Mouse (Mus musculus) hindbrain, embryonic 12.5 days (tissue): ENCODE data around the gene Tulp1. TPM values are rescaled to one million over a fixed set of nuclear protein-coding genes. Genes with fewer than 3 reads are reported as not detected.

Source experiments
- ATAC-seq: fragments of 200-750 bp; cut with Nextera tagmentation; 2 replicates; pipeline ENCODE4 v1.8.0; 2017; ENCODE audit warnings: moderate TSS enrichment; ENCODE audit not compliant: low FRiP score
- H3K27ac ChIP-seq: fragments of 300-500 bp; sonication (generic); 2 replicates; pipeline ENCODE4 v1.5.1; 2016; ENCODE audit warnings: mild to moderate bottlenecking
- H3K27me3 ChIP-seq: fragments of 300-500 bp; sonication (generic); 2 replicates; pipeline ENCODE4 v1.6.1; 2016; ENCODE audit warnings: mild to moderate bottlenecking
- H3K36me3 ChIP-seq: fragments of 300-500 bp; sonication (generic); 2 replicates; pipeline ENCODE4 v1.6.1; 2016; ENCODE audit warnings: mild to moderate bottlenecking
- H3K4me1 ChIP-seq: fragments of 300-500 bp; sonication (generic); 2 replicates; pipeline ENCODE4 v1.6.1; 2016
- H3K4me2 ChIP-seq: fragments of 300-500 bp; sonication (generic); replicated peaks from 2 replicates; pipeline ENCODE4 v1.6.1; 2016; ENCODE audit warnings: mild to moderate bottlenecking
- H3K4me3 ChIP-seq: fragments of 300-500 bp; sonication (generic); 2 replicates; pipeline ENCODE4 v1.5.1; 2016; ENCODE audit warnings: mild to moderate bottlenecking
- H3K9ac ChIP-seq: fragments of 300-500 bp; sonication (generic); 2 replicates; pipeline ENCODE4 v1.6.1; 2016; ENCODE audit warnings: mild to moderate bottlenecking, moderate library complexity
- H3K9me3 ChIP-seq: fragments of 300-500 bp; sonication (generic); replicated peaks from 2 replicates; pipeline ENCODE4 v1.6.1; 2016; ENCODE audit warnings: mild to moderate bottlenecking
- WGBS: fragments of 180-500 bp; shearing (Covaris S2); methylation state at CpG from one replicate; pipeline ENCODE4 v1.1.7; 2016; 5-methylcytosine and 5-hydroxymethylcytosine counted together
- polyA plus RNA-seq: library from polyadenylated mRNA; unstranded; fragments of >200 nt; fragmentation: Nextera tagmentation; extraction: Ambion mirVana; gene quantifications from 2 replicates; pipeline ENCODE4 v1.2.1, GENCODE M21; 2016

Tulp1 gene
- polyA plus RNA-seq, 1 experiment from 2014 or later: 5.0 TPM

DNA sequence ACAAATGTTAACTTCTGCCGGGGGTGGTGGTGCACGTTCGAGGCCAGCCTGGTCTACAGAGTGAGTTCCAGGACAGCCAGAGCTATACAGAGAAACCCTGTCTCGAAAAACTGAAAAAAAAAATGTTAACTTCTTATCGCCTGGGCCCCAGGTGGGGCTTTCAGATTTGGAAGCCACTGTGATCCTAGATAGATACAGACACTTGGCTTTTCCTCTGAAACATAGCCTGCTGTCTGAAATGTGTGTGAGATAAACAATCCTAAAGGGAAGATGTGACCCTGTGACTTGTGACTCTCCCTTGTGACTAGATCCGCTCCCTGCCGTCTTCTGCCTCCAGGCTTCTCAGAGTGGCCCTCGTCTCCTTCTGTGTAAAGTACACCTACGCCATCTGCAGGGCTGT lies 47.3 kb downstream of the Tulp1 start:
- no peak overlapping the region for H3K4me3 ChIP-seq
- no peaks in the 10 kb centered on the region for H3K27me3 ChIP-seq
- no peak overlapping the region for H3K4me2 ChIP-seq
- no peak for ATAC-seq
- no peak overlapping the region for H3K27ac ChIP-seq
- H3K4me1 ChIP-seq: peaks cover 22% of the 10 kb centered on the region
- peaks cover 62% of the 10 kb centered on the region for H3K36me3 ChIP-seq
- no peaks in the 10 kb centered on the region for H3K9me3 ChIP-seq
- H3K9ac ChIP-seq: no peak overlapping the region
- 81% methylated on average over 9 of the region's 9 CpGs for WGBS

GRCm38 (mm10) chr17:28317091-28317490 lies 47.9 kb downstream of the Tulp1 start:
- Histone ChIP-seq H3K4me2 (no peak overlapping the region), H3K9ac (no peak overlapping the region), H3K27ac (no peak overlapping the region), H3K27me3 (no peaks in the 10 kb centered on the region), H3K4me1 (peaks cover 24% of the 10 kb centered on the region), H3K4me3 (no peak overlapping the region), H3K9me3 (no peaks in the 10 kb centered on the region), H3K36me3 (peaks cover 56% of the 10 kb centered on the region)
- 61% methylated on average over 8 of the region's 8 CpGs for WGBS
- ATAC-seq: no peak

- 93% methylated on average over 9 of the region's 9 CpGs for WGBS
These were observed 48.5 kb downstream of the Tulp1 start for GRCm38 (mm10) chr17:28316476-28316875.

GRCm38 (mm10) chr17:28315611-28316160 lies 49.3 kb downstream of the Tulp1 start:
- ATAC-seq: no peak
- Histone ChIP-seq H3K9me3 (no peaks in the 10 kb centered on the region), H3K27me3 (no peaks in the 10 kb centered on the region), H3K4me2 (0 out of 2 replicates have a peak overlapping the region, but pooled peaks have one; percentile 8), H3K4me3 (no peak overlapping the region), H3K27ac (no peak overlapping the region), H3K4me1 (peaks cover 24% of the 10 kb centered on the region), H3K9ac (peak overlapping the region; percentile 27; the same call in 1 of the 2 replicates), H3K36me3 (peaks cover 42% of the 10 kb centered on the region)
- 72% methylated on average over 20 of the region's 20 CpGs for WGBS

More at GRCm38 (mm10) chr17:28316476-28316875, 48.5 kb downstream of the Tulp1 start:
- H3K9me3 ChIP-seq: no peaks in the 10 kb centered on the region
- no peak overlapping the region for H3K27ac ChIP-seq
- H3K36me3 ChIP-seq: peaks cover 50% of the 10 kb centered on the region
- no peak for ATAC-seq
- no peak overlapping the region for H3K4me2 ChIP-seq
- no peak overlapping the region for H3K4me3 ChIP-seq
- H3K4me1 ChIP-seq: peaks cover 24% of the 10 kb centered on the region
- no peaks in the 10 kb centered on the region for H3K27me3 ChIP-seq
- no peak overlapping the region for H3K9ac ChIP-seq

- Histone ChIP-seq H3K36me3 (peaks cover 30% of the 10 kb centered on the region), H3K4me2 (peak overlapping the region; percentile 85), H3K27me3 (no peaks in the 10 kb centered on the region), H3K4me3 (peak overlapping the region; percentile 77), H3K27ac (peak overlapping the region; percentile 79), H3K9ac (peak overlapping the region; percentile 85), H3K4me1 (peaks cover 24% of the 10 kb centered on the region), H3K9me3 (no peaks in the 10 kb centered on the region)
- ATAC-seq: peak; percentile 12
- 1% methylated on average over 11 of the region's 11 CpGs for whole genome bisulfite sequencing
These were observed 51.2 kb downstream of the Tulp1 start for GRCm38 (mm10) chr17:28313880-28314225.

DNA sequence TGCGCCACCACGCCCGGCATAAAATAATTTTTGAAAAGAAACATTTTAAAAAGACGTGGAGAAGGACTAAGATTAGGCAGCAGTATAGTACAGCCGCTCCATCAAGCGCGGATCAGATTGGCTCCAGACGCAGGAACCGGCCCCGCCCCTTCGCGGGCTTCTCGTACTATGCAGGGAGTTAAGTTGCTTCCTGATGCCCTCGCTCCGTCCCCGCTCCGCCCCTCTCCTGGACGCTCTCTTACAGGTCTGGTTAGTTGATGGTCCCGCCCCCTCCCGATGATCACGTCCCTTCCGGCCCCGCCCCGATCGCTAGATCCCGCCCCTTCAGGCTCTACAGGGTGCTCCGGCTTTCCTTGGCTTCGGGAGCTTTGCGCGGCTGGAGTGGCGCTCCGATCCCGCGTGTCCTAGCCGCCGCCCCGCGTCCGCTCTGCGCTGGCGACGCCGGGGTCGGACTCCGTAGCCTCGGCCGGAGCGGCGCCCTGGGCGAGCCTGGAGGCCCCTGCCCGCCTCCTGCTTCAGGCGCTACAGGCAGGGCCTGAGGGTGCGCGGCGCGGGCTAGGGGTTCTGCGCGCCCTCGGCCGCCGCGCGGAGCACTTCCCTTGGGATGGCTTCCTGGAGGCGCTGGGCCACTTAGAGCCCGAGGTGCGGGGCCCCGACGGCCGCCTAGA lies 51.7 kb downstream of the Tulp1 start, which contains the start of gene Fance:
TSS of gene Fance (plus strand) at position 308 of the 668 bp plus-strand sequence.
- under 1% methylated on average over 69 of the region's 69 CpGs for WGBS
- Histone ChIP-seq H3K27me3 (no peaks in the 10 kb centered on the region), H3K4me2 (peak within 1 kb of the TSS; percentile 85), H3K36me3 (peaks cover 26% of the 10 kb centered on the region), H3K27ac (peak within 1 kb of the TSS; percentile 79), H3K9me3 (no peaks in the 10 kb centered on the region), H3K4me3 (peak within 1 kb of the TSS; percentile 77), H3K4me1 (peaks cover 28% of the 10 kb centered on the region), H3K9ac (peak within 1 kb of the TSS; percentile 85)
- peak; percentile 97 for ATAC-seq

GRCm38 (mm10) chr17:28312232-28313211 lies 52.5 kb downstream of the Tulp1 start:
- H3K4me1 ChIP-seq: peaks cover 29% of the 10 kb centered on the region
- 24% methylated on average over 17 of the region's 17 CpGs for WGBS
- peak; percentile 44 for ATAC-seq
- H3K27ac ChIP-seq: no peak overlapping the region
- peaks cover 21% of the 10 kb centered on the region for H3K36me3 ChIP-seq
- H3K4me2 ChIP-seq: peak overlapping the region; percentile 85
- H3K9ac ChIP-seq: 0 out of 2 replicates have a peak overlapping the region, but pooled peaks have one; percentile 85
- peak overlapping the region; percentile 77 for H3K4me3 ChIP-seq
- H3K27me3 ChIP-seq: no peaks in the 10 kb centered on the region
- H3K9me3 ChIP-seq: no peaks in the 10 kb centered on the region

DNA sequence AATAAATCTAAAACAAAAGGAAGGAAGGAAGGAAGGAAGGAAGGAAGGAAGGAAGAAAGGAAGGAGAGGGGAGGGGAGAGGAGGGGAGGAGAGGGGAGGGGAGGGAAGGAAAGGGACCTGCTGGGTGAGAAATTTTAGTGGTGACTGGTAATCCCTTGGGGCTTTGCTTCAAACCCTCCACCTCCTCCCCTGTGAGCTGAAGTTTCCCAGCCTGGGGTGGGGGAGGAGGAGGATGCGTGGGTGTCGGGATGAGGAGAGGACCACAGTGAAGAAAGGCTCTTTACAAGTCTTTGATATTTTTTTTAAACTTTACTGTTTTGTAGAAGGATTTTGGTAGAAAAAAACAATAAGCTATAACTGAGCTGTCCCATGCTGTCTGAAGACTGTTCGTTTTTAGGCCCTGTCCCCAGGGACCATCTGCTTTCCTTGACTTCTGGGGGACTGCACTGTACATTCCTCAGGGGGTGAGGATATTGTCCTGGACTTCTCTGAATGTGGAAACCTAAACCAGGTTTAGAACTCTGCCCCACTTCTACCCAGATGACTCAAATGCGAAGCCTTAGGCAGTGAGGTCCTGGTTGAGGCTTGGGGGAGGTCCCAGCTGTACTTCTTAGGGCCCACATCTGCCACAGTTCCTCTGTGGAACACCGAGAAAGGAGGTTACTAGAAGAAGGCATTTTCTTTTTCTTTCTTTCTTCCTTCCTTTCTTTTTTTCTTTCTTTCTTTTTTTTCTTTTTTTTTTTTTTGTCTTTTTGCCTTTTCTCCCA lies 53.5 kb downstream of the Tulp1 start:
- Histone ChIP-seq H3K4me1 (peaks cover 29% of the 10 kb centered on the region), H3K4me3 (no peak overlapping the region), H3K9ac (no peak overlapping the region), H3K27me3 (no peaks in the 10 kb centered on the region), H3K27ac (no peak overlapping the region), H3K4me2 (no peak overlapping the region), H3K9me3 (no peaks in the 10 kb centered on the region), H3K36me3 (peaks cover 11% of the 10 kb centered on the region)
- no peak for ATAC-seq
- WGBS: 86% methylated on average over 5 of the region's 5 CpGs

DNA sequence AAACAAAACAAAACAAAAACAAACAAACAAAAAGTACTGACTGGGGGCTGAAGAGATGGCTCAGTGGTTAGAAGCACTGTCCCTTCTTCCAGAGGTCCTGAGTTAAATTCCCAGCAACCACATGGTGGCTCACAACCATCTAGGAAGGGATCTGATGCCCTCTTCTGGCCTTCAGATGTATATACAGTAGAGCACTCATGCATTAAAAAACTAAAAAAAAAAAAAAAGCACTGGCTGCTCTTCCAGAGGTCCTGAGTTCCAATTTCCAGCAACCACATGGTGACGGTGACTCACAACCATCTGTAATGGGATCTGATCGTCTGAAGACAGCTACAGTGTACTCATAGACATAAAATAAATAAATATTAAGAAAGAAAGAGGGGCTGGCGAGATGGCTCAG lies 54.2 kb downstream of the Tulp1 start:
- no peaks in the 10 kb centered on the region for H3K27me3 ChIP-seq
- ATAC-seq: no peak
- H3K36me3 ChIP-seq: peaks cover 4% of the 10 kb centered on the region
- H3K9me3 ChIP-seq: no peaks in the 10 kb centered on the region
- H3K9ac ChIP-seq: no peak overlapping the region
- WGBS: 83% methylated on average over 3 of the region's 3 CpGs
- no peak overlapping the region for H3K27ac ChIP-seq
- H3K4me3 ChIP-seq: no peak overlapping the region
- no peak overlapping the region for H3K4me2 ChIP-seq
- peaks cover 27% of the 10 kb centered on the region for H3K4me1 ChIP-seq

DNA sequence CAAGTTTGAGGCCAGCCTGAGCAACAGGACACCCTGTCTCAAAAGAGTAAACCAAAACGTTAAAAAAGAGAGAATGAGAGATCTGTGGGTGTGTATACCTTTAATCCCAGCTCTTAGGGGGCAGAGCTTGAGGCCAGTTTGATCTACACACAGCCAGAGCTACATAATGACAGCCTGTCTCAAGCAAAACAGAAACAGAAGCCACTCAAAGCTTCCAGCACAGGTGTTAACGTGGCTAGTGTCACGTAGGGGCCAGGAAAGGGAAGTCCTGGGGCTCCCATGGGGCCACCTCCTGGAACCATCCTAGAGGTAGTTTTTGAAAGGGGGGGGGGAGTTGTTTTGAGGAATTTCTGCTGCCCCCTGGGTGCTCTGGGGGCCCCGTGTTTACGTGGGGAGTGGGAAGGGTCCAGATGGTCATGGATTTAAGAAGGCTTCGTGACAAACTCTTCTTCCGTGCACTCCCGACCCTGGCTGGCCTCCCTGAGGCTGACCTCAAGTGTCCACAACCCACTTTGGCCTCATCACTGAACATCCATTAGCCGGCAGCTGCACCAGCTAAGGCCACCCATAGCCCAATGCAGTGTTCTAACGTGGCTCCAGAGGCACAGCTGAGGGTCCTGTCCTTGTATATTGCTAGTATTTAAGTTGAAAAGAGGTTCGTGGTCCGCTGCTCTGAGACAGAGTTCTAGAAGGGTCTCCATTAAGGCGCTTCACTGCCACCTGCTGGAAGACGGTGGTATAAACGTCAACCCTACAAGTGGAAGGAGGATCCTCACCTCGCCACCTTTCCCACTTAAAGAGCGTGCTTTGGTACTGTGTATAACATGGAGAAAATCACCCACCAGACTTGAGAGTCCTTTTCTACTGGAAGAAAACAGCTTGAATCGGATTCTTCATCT lies 56.5 kb downstream of the Tulp1 start:
- Histone ChIP-seq H3K9ac (no peak overlapping the region), H3K4me2 (peak overlapping the region; percentile 19; the same call in 1 of the 2 replicates), H3K36me3 (no peaks in the 10 kb centered on the region), H3K4me1 (peaks cover 8% of the 10 kb centered on the region), H3K4me3 (no peak overlapping the region), H3K27ac (no peak overlapping the region), H3K27me3 (no peaks in the 10 kb centered on the region), H3K9me3 (no peaks in the 10 kb centered on the region)
- no peak for ATAC-seq
- 13% methylated on average over 18 of the region's 18 CpGs for WGBS

GRCm38 (mm10) chr17:28305172-28305571 lies 59.9 kb downstream of the Tulp1 start:
- WGBS: 52% methylated on average over 10 of the region's 10 CpGs
- Histone ChIP-seq H3K4me3 (no peak overlapping the region), H3K27ac (no peak overlapping the region), H3K4me1 (peaks cover 11% of the 10 kb centered on the region), H3K4me2 (no peak overlapping the region), H3K9ac (no peak overlapping the region), H3K9me3 (no peaks in the 10 kb centered on the region), H3K27me3 (no peaks in the 10 kb centered on the region), H3K36me3 (no peaks in the 10 kb centered on the region)
- no peak for ATAC-seq
